Mouse (Mus musculus): ENCODE results near the gene Gtsf2. TPM values are rescaled to one million over a fixed set of nuclear protein-coding genes. Genes with fewer than 3 reads are reported as not detected.
"Not testable (repeated sequence)": the region's sequence is repeated elsewhere in the genome, so short reads cannot be mapped to it uniquely, and the experiment has no call there.

The Gtsf2 gene
- total and polyA plus RNA-seq, 3 experiments, result not detected

- no peaks in the 10 kb centered on the region for H3K36me3 ChIP-seq (replicated peaks)
- TF ChIP-seq POLR2AphosphoS5 (IDR thresholded peaks at IDR 0.05; ENCODE audit: insufficient replicate concordance, low read depth, low read length), result no peak
- no peak for TF ChIP-seq CTCF (IDR thresholded peaks at IDR 0.05; ENCODE audit: low read depth, low read length)
- TF ChIP-seq GATA1 (IDR thresholded peaks at IDR 0.05; ENCODE audit: borderline replicate concordance, low read length), result no peak
- no peak for TF ChIP-seq TAL1 (conservative IDR thresholded peaks at IDR 0.05; ENCODE audit: low read depth, low read length)
- TF ChIP-seq GATA2 (IDR thresholded peaks at IDR 0.05; ENCODE audit: borderline replicate concordance, low read depth, low read length), result no peak
- H3K9me3 ChIP-seq (replicated peaks), result no peaks in the 10 kb centered on the region
- no peak for DNase-seq (ENCODE audit: low spot score)
- peaks cover 5% of the 10 kb centered on the region; the same call in 1 of the 2 replicates for H3K4me1 ChIP-seq (ENCODE audit: insufficient read depth, low read depth, low read length)
- H3K27me3 ChIP-seq (ENCODE audit: insufficient read depth, low read length), result peaks cover 8% of the 10 kb centered on the region
- no peak overlapping the region for H3K4me3 ChIP-seq (ENCODE audit: low read depth, low read length)
- ATAC-seq (ENCODE audit: extremely low read depth, insufficient number of reproducible peaks, low FRiP score, poor library complexity, severe bottlenecking), result no peak
Observed at GRCm38 (mm10) chr15:103427017-103427416, 21.3 kb downstream of the Gtsf2 start.

- peaks cover 20% of the 10 kb centered on the region; the same call in 1 of the 2 replicates for H3K27me3 ChIP-seq (ENCODE audit: insufficient read depth, low read length)
- not testable (repeated sequence) for H3K4me1 ChIP-seq (ENCODE audit: insufficient read depth, low read depth, low read length); ATAC-seq (ENCODE audit: extremely low read depth, insufficient number of reproducible peaks, low FRiP score, poor library complexity, severe bottlenecking); H3K4me3 ChIP-seq (ENCODE audit: low read depth, low read length); H3K36me3 ChIP-seq (replicated peaks); DNase-seq (ENCODE audit: low spot score); H3K9me3 ChIP-seq (replicated peaks)
Observed at GRCm38 (mm10) chr15:103405586-103405985, 42.7 kb downstream of the Gtsf2 start.

- no peak for ATAC-seq (ENCODE audit: extremely low read depth, insufficient number of reproducible peaks, low FRiP score, poor library complexity, severe bottlenecking)
- no peak for DNase-seq (ENCODE audit: low spot score)
- Histone ChIP-seq H3K36me3 (replicated peaks) (no peaks in the 10 kb centered on the region), H3K27me3 (ENCODE audit: insufficient read depth, low read length) (peaks cover 23% of the 10 kb centered on the region; the same call in 1 of the 2 replicates), H3K9me3 (replicated peaks) (no peaks in the 10 kb centered on the region), H3K4me3 (ENCODE audit: low read depth, low read length) (no peak overlapping the region), H3K4me1 (ENCODE audit: insufficient read depth, low read depth, low read length) (no peaks in the 10 kb centered on the region)
- TF ChIP-seq CTCF (IDR thresholded peaks at IDR 0.05; ENCODE audit: low read depth, low read length), result no peak
- TF ChIP-seq POLR2AphosphoS5 (IDR thresholded peaks at IDR 0.05; ENCODE audit: insufficient replicate concordance, low read depth, low read length), result no peak
- TF ChIP-seq GATA1 (IDR thresholded peaks at IDR 0.05; ENCODE audit: borderline replicate concordance, low read length), result no peak
- no peak for TF ChIP-seq GATA2 (IDR thresholded peaks at IDR 0.05; ENCODE audit: borderline replicate concordance, low read depth, low read length)
- TF ChIP-seq TAL1 (conservative IDR thresholded peaks at IDR 0.05; ENCODE audit: low read depth, low read length), result no peak
Observed at GRCm38 (mm10) chr15:103401361-103401760, 46.9 kb downstream of the Gtsf2 start.

- ATAC-seq (ENCODE audit: extremely low read depth, insufficient number of reproducible peaks, low FRiP score, poor library complexity, severe bottlenecking) (no peak), DNase-seq (ENCODE audit: low spot score) (no peak)
- no peak overlapping the region for H3K4me3 ChIP-seq (ENCODE audit: low read depth, low read length)
- H3K4me1 ChIP-seq (ENCODE audit: insufficient read depth, low read depth, low read length), result no peaks in the 10 kb centered on the region
- no peak for TF ChIP-seq CTCF (IDR thresholded peaks at IDR 0.05; ENCODE audit: low read depth, low read length)
- no peak for TF ChIP-seq TAL1 (conservative IDR thresholded peaks at IDR 0.05; ENCODE audit: low read depth, low read length)
- no peak for TF ChIP-seq GATA1 (IDR thresholded peaks at IDR 0.05; ENCODE audit: borderline replicate concordance, low read length)
- TF ChIP-seq GATA2 (IDR thresholded peaks at IDR 0.05; ENCODE audit: borderline replicate concordance, low read depth, low read length), result no peak
- no peak for TF ChIP-seq POLR2AphosphoS5 (IDR thresholded peaks at IDR 0.05; ENCODE audit: insufficient replicate concordance, low read depth, low read length)
- no peaks in the 10 kb centered on the region for H3K9me3 ChIP-seq (replicated peaks)
- H3K27me3 ChIP-seq (ENCODE audit: insufficient read depth, low read length), result peaks cover 8% of the 10 kb centered on the region; the same call in 1 of the 2 replicates
- no peaks in the 10 kb centered on the region for H3K36me3 ChIP-seq (replicated peaks)
Observed at GRCm38 (mm10) chr15:103393577-103393976, 54.7 kb downstream of the Gtsf2 start.

Other genes starting within 250 kb of the Gtsf2 start
- gene Cbx5, start 208.7 kb downstream of the Gtsf2 start, total RNA-seq (2014; fragmentation: Nextera tagmentation), result 261 and 300 TPM in 2 replicates
- 215 and 278 TPM in 2 replicates for gene Cbx5, start 208.7 kb downstream of the Gtsf2 start, total RNA-seq (2017)
- 7.0 and 9.5 TPM in 2 replicates for gene Cbx5, start 208.7 kb downstream of the Gtsf2 start, polyA plus RNA-seq (2012)
- 379 and 391 TPM in 2 replicates for gene Hnrnpa1, start 208.0 kb downstream of the Gtsf2 start, total RNA-seq (2014; fragmentation: Nextera tagmentation)
- gene Hnrnpa1, start 208.0 kb downstream of the Gtsf2 start, total RNA-seq (2017), result 797 and 984 TPM in 2 replicates
- gene Hnrnpa1, start 208.0 kb downstream of the Gtsf2 start, polyA plus RNA-seq (2012), result 143 and 212 TPM in 2 replicates
- gene Nfe2, start 190.1 kb downstream of the Gtsf2 start, total RNA-seq (2014; fragmentation: Nextera tagmentation), result 254 and 313 TPM in 2 replicates
- gene Nfe2, start 190.1 kb downstream of the Gtsf2 start, total RNA-seq (2017), result 177 TPM in 2 replicates
- gene Nfe2, start 190.1 kb downstream of the Gtsf2 start, polyA plus RNA-seq (2012), result 151 and 155 TPM in 2 replicates
- gene Copz1, start 175.8 kb downstream of the Gtsf2 start, total RNA-seq (2014; fragmentation: Nextera tagmentation), result 494 and 507 TPM in 2 replicates
- 182 and 184 TPM in 2 replicates for gene Copz1, start 175.8 kb downstream of the Gtsf2 start, total RNA-seq (2017)
- 72.4 and 97.2 TPM in 2 replicates for gene Copz1, start 175.8 kb downstream of the Gtsf2 start, polyA plus RNA-seq (2012)
- gene Gpr84, start 137.9 kb downstream of the Gtsf2 start, total RNA-seq (2014; fragmentation: Nextera tagmentation), result not detected in 2 replicates
- not detected in 2 replicates for gene Gpr84, start 137.9 kb downstream of the Gtsf2 start, total RNA-seq (2017)
- gene Gpr84, start 137.9 kb downstream of the Gtsf2 start, polyA plus RNA-seq (2012), result not detected in 2 replicates
- gene Zfp385a, start 108.4 kb downstream of the Gtsf2 start, total RNA-seq (2014; fragmentation: Nextera tagmentation), result 74.3 and 92.9 TPM in 2 replicates
- 2.0 TPM in 2 replicates for gene Zfp385a, start 108.4 kb downstream of the Gtsf2 start, total RNA-seq (2017)
- 483 and 546 TPM in 2 replicates for gene Zfp385a, start 108.4 kb downstream of the Gtsf2 start, polyA plus RNA-seq (2012)
- not detected in 2 replicates for gene Itga5, start 81.7 kb downstream of the Gtsf2 start, total RNA-seq (2014; fragmentation: Nextera tagmentation)
- gene Itga5, start 81.7 kb downstream of the Gtsf2 start, total RNA-seq (2017), result 0.11 and 0.17 TPM in 2 replicates
- gene Itga5, start 81.7 kb downstream of the Gtsf2 start, polyA plus RNA-seq (2012), result 0.62 and 0.75 TPM in 2 replicates
- gene Gtsf1, start 18.0 kb downstream of the Gtsf2 start, total RNA-seq (2014; fragmentation: Nextera tagmentation), result not detected in 2 replicates
- gene Gtsf1, start 18.0 kb downstream of the Gtsf2 start, total RNA-seq (2017), result not detected in 2 replicates
- gene Gtsf1, start 18.0 kb downstream of the Gtsf2 start, polyA plus RNA-seq (2012), result not detected in 2 replicates
- gene Nckap1l, start 5.3 kb upstream of the Gtsf2 start, total RNA-seq (2014; fragmentation: Nextera tagmentation), result 11.6 and 12.6 TPM in 2 replicates
- gene Nckap1l, start 5.3 kb upstream of the Gtsf2 start, total RNA-seq (2017), result 21.1 and 21.5 TPM in 2 replicates
- gene Nckap1l, start 5.3 kb upstream of the Gtsf2 start, polyA plus RNA-seq (2012), result 1.8 and 3.9 TPM in 2 replicates
- 2.6 and 3.1 TPM in 2 replicates for gene Pde1b, start 54.6 kb upstream of the Gtsf2 start, total RNA-seq (2014; fragmentation: Nextera tagmentation)
- 1.5 and 1.9 TPM in 2 replicates for gene Pde1b, start 54.6 kb upstream of the Gtsf2 start, total RNA-seq (2017)
- 0.92 and 1.3 TPM in 2 replicates for gene Pde1b, start 54.6 kb upstream of the Gtsf2 start, polyA plus RNA-seq (2012)
- gene Ppp1r1a, start 89.5 kb upstream of the Gtsf2 start, total RNA-seq (2014; fragmentation: Nextera tagmentation), result not detected in 2 replicates
- gene Ppp1r1a, start 89.5 kb upstream of the Gtsf2 start, total RNA-seq (2017), result not detected in 2 replicates
- gene Ppp1r1a, start 89.5 kb upstream of the Gtsf2 start, polyA plus RNA-seq (2012), result not detected in 2 replicates
- not detected in 2 replicates for gene Glycam1, start 116.6 kb upstream of the Gtsf2 start, total RNA-seq (2014; fragmentation: Nextera tagmentation)
- gene Glycam1, start 116.6 kb upstream of the Gtsf2 start, total RNA-seq (2017), result not detected in 2 replicates
- not detected in 2 replicates for gene Glycam1, start 116.6 kb upstream of the Gtsf2 start, polyA plus RNA-seq (2012)

Data from G1E (cell line).